Mouse (Mus musculus) B cell, adult 2 months (primary cell): ENCODE measurements around the gene Icos.

Source experiments
- DNase-seq, 2 experiments: peaks; one replicate each; pipeline ENCODE4 v3.0.0; 2022

Icos gene

DNA sequence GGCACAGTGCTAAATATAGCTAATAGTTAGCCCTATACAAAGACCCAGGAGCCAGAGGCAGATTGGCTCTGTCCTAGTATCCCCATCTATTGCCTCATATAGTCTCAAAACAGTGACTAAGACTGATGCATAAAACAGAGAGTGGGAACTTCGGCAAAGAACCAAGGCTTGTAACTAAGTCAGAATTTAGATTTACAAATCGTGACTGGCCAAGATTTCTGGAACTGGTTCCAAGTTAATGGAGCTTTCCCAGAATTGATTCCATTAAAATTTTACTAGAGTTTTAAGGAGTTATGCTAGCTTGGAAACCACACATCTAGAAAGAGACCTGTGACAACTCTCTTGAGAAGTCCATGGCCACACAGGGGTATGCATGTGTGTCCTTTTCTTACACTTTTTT, 65.1 kb downstream of the Icos start:
- no peak for DNase-seq

DNA sequence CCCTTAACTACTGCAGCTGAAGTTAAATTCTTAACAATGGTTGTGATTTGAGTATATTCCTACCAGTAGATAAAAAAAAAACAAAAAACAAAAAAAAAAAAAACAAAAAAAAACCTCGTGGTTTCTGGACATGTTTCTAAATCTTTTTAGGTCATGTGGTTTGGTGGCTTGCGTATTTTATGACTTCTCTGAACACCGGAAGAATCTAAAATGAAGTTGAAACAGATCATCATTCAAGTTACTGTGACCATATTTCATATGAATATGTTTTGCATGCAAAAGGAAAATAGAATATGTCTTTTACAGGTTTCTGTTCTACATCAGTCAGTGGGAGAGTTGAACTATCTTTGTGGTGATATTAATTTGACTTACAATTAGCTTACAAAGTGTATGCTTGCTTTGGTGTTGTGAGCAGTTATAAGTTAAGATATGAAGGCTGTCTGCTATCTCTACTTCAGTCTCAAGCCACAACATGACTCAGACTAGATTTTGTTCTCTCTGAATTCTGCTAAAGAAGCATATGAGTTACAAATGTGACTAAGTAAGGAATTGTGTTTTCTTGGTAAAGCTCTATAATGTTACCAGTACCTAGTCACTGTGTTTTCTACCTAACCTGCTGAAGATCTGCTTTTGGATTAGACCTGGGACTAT, 68.5 kb downstream of the Icos start:
- no peak for DNase-seq

DNA sequence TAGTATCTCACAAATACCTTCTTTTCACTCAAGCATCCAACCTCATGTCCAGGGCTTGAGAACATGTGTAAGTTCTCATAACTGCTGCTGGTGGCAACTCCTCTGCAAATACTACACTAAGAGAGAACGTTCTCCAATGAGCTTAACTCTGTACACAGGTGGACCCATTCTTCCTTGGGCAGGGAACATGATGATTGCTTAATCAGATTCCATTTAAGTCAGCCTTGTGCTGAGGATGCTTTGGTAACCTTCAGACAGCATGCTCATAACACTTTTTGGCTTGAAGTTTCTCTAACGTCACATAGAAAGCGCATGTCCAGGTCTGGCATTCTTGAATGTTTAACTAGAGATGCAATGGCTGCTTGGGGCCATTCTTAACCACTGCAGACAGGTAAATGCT, 69.6 kb downstream of the Icos start:
- no peak for DNase-seq
